Mouse (Mus musculus) lung, postnatal 0 days (tissue): ENCODE measurements around the gene Rpl31. TPM values are rescaled to one million over a fixed set of nuclear protein-coding genes. Genes with fewer than 3 reads are reported as not detected.

Experiments
- ATAC-seq: fragments of 200-750 bp; cut with Nextera tagmentation; 2 replicates; pipeline ENCODE4 v1.8.0; 2017; ENCODE audit warnings: moderate library complexity
- DNase-seq: peaks from one replicate; pipeline ENCODE4 v3.0.0-alpha.2; 2016; ENCODE audit warnings: low spot score
- H3K27ac ChIP-seq: fragments of 300-500 bp; sonication (generic); 2 replicates; pipeline ENCODE4 v1.5.1; 2014; ENCODE audit warnings: antibody characterized with exemption, mild to moderate bottlenecking, low read length, mixed read lengths
- H3K27me3 ChIP-seq: fragments of 300-500 bp; sonication (generic); replicated peaks from 2 replicates; pipeline ENCODE4 v1.6.1; 2014; ENCODE audit warnings: low read length, mixed read lengths; ENCODE audit not compliant: insufficient read depth
- H3K36me3 ChIP-seq: fragments of 300-500 bp; sonication (generic); 2 replicates; pipeline ENCODE4 v1.6.1; 2014; ENCODE audit warnings: low read length, mixed read lengths; ENCODE audit not compliant: insufficient read depth
- H3K4me1 ChIP-seq: fragments of 300-500 bp; sonication (generic); 2 replicates; pipeline ENCODE4 v1.6.1; 2014; ENCODE audit warnings: antibody characterized with exemption, low read depth, low read length, mixed read lengths; ENCODE audit not compliant: insufficient read depth
- H3K4me2 ChIP-seq: fragments of 300-500 bp; sonication (generic); replicated peaks from 2 replicates; pipeline ENCODE4 v1.6.1; 2014; ENCODE audit warnings: low read depth, mild to moderate bottlenecking, low read length, moderate library complexity, mixed read lengths
- H3K4me3 ChIP-seq: fragments of 300-500 bp; sonication (generic); 2 replicates; pipeline ENCODE4 v1.5.1; 2014; ENCODE audit warnings: low read depth, low read length
- H3K9ac ChIP-seq: fragments of 300-500 bp; sonication (generic); replicated peaks from 2 replicates; pipeline ENCODE4 v1.6.1; 2014; ENCODE audit warnings: low read depth, mild to moderate bottlenecking
- H3K9me3 ChIP-seq: fragments of 300-500 bp; sonication (generic); 2 replicates; pipeline ENCODE4 v1.6.1; 2016; ENCODE audit warnings: low read length, mixed read lengths
- CTCF ChIP-seq: IDR thresholded peaks from 2 replicates; pipeline ENCODE4 v1.5.1; 2016; ENCODE audit warnings: antibody characterized with exemption, mild to moderate bottlenecking
- EP300 ChIP-seq: IDR thresholded peaks from 2 replicates; pipeline ENCODE4 v1.6.1; 2016; ENCODE audit warnings: antibody characterized with exemption, mild to moderate bottlenecking, control low read depth
- WGBS: fragments of 180-500 bp; shearing (Covaris S2); extraction: QIAGEN DNeasy Blood & Tissue Kit; methylation state at CpG from one replicate; pipeline ENCODE4 v1.1.7; 2014; 5-methylcytosine and 5-hydroxymethylcytosine counted together
- polyA plus RNA-seq: library from polyadenylated mRNA; unstranded; fragments of >200 nt; fragmentation: Nextera tagmentation; extraction: Ambion mirVana; gene quantifications from 2 replicates; pipeline ENCODE4 v1.2.1, GENCODE M21; 2015

The Rpl31 gene
- polyA plus RNA-seq, 1 experiment from 2014 or later: 423 TPM

DNA sequence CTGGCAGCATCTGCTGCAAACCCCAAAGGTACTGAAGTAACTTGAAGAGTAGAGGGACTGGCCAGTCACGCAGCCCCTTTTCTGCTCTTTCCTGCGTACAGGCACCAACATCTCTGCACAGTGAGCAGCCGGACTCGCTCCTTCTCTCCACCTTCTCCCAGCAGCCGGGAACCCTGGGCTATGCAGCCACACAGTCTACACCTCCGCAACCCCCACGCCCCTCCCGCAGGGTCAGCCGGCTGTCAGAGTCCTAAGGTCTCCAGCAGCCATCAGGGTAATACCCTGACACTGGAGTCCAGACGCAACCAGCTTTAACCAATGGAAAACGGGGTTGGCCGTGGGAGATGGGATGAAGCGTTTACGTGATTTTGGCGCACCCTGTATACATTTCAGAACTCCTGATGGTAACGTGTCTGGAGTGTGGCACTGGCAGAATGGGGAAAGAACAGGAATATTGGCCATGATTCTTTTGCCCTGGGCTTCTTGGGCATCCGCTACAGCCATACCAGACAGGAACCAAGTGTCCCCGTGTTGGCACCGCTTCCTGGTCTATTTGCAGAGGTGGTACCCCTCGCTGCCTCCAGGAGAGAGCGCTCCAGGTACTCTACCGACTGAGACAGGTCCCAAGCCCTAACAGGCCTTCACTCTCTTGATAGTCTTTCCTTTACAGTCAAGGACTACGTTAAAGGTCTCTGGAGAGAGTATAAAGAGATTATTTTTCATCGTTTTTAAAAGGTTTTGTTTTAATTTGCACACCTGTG lies 5.7 kb upstream of the Rpl31 start:
- Histone ChIP-seq H3K27me3 (no peaks in the 10 kb centered on the region), H3K27ac (no peak overlapping the region), H3K4me2 (no peak overlapping the region), H3K4me3 (no peak overlapping the region), H3K9me3 (no peaks in the 10 kb centered on the region), H3K9ac (no peak overlapping the region), H3K36me3 (no peaks in the 10 kb centered on the region), H3K4me1 (peaks cover 1% of the 10 kb centered on the region; the same call in 1 of the 2 replicates)
- DNase-seq (no peak), ATAC-seq (peak; percentile 38; the same call in 1 of the 2 replicates)
- TF ChIP-seq CTCF (peak; percentile 29), EP300 (no peak)
- 29% methylated on average over 24 of the region's 24 CpGs for WGBS

DNA sequence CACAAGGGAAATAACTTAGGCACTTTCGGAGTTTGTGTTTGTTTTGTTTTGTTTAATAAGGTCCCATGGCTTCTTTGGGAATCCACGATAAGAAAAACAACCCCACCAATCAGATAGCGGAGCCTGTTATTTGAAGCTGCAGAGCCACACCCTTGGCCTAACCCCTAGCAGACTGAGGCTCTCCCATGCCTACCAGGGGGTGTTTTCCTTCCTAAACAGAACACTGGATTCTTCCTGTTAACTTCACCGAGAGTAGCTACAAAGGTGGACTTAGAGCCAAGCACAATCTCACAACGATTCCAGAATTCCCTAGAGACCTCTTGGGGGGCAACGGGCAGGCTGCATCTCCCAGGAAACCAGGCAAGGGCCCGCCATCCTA lies 5.1 kb upstream of the Rpl31 start:
- TF ChIP-seq CTCF (no peak), EP300 (no peak)
- H3K4me1 ChIP-seq: peaks cover 5% of the 10 kb centered on the region; the same call in 1 of the 2 replicates
- H3K27ac ChIP-seq: no peak overlapping the region
- H3K4me3 ChIP-seq: no peak overlapping the region
- H3K4me2 ChIP-seq: no peak overlapping the region
- no peaks in the 10 kb centered on the region for H3K27me3 ChIP-seq
- H3K9ac ChIP-seq: no peak overlapping the region
- no peak for ATAC-seq
- H3K36me3 ChIP-seq: no peaks in the 10 kb centered on the region
- H3K9me3 ChIP-seq: no peaks in the 10 kb centered on the region
- DNase-seq: no peak
- 41% methylated on average over 7 of the region's 7 CpGs for WGBS

DNA sequence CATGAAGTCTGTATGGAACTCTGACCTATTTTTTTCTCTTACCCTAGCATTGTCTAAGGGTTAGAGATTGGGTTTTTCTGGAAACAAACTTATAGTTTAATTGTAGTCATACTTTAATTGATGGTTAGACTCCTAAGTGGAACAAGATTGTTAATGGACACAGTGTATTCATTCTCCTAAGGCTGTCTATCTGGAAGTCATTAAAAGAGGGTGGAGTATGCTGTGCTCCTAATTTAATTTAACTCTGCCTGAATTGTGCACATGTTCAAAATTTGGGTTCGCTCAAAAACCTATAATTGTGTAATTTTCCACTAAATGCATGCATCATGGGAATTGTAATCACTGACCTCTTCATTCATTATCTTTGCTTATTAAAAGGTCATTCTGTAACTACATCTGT lies 2.1 kb upstream of the Rpl31 start:
- 98% methylated on average over 1 of the region's 1 CpGs for WGBS
- Histone ChIP-seq H3K4me2 (no peak overlapping the region), H3K36me3 (peaks cover 8% of the 10 kb centered on the region; the same call in 1 of the 2 replicates), H3K27me3 (no peaks in the 10 kb centered on the region), H3K9me3 (no peaks in the 10 kb centered on the region), H3K4me3 (no peak overlapping the region), H3K27ac (no peak overlapping the region), H3K9ac (no peak overlapping the region), H3K4me1 (peaks cover 11% of the 10 kb centered on the region)
- TF ChIP-seq EP300: no peak
- TF ChIP-seq CTCF: no peak
- DNase-seq (no peak), ATAC-seq (no peak)

DNA sequence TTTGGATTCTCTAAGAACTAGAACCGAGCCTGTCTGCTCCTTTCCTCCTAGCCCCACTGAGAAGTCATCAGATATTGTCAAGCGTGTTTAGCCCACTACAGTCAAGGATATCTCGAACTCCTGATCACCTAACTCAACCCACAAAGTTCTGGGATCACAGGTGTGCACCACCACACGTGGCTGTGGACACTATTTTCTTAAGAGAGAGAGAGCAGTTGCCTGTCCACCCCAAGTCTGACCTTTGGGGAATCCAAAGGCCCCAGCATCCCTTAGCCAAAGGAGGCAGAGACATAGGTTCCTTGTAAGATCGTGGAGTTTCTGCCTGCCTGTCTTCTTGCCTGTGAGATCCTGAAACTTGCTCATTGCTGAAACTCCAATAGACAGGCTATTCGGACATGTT lies 597 bp upstream of the Rpl31 start:
- TF ChIP-seq CTCF (no peak), EP300 (no peak)
- 26% methylated on average over 6 of the region's 6 CpGs for WGBS

DNA sequence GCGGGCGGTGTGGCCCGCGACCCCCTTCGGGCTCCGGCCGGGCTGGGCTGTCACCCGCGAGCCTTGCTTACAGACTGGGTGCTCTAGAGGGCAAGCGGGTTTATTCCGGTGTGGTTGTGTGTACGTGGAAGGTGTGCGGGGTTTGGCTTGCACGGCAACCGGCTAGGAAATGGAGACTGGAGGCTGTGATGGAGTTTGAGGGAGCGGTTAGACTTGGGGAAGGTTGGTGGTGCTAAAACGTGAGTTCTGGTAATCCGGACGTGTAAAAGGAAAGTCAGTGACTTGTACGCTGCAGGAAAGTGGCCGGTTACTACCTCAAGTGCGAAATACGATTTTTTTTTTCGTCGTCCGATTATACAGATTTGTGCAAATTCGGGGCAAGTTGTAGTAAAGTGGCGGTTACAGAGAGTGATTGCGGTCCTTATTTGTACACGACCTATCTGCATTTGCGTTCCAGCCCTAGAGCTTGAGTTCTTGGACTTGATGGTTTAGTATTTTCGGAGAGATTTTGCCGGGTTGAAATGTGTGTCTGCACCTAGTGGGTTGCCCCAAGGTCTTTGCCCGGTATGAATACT lies 712 bp downstream of the Rpl31 start:
- peak; percentile 49 for DNase-seq
- H3K4me3 ChIP-seq: peak overlapping the region; percentile 81
- no peaks in the 10 kb centered on the region for H3K27me3 ChIP-seq
- ATAC-seq: peak; percentile 27
- H3K4me1 ChIP-seq: peaks cover 11% of the 10 kb centered on the region
- H3K27ac ChIP-seq: peak overlapping the region; percentile 89
- H3K36me3 ChIP-seq: peaks cover 33% of the 10 kb centered on the region
- H3K9me3 ChIP-seq: no peaks in the 10 kb centered on the region
- H3K9ac ChIP-seq: peak overlapping the region; percentile 94
- TF ChIP-seq EP300 (no peak), CTCF (no peak)
- WGBS: under 1% methylated on average over 34 of the region's 34 CpGs
- H3K4me2 ChIP-seq: peak overlapping the region; percentile 67

More for the DNA sequence above, 597 bp upstream of the Rpl31 start:
- Histone ChIP-seq H3K27me3 (no peaks in the 10 kb centered on the region), H3K4me3 (peak overlapping the region; percentile 81), H3K4me2 (peak overlapping the region; percentile 67), H3K9me3 (no peaks in the 10 kb centered on the region), H3K36me3 (peaks cover 23% of the 10 kb centered on the region), H3K27ac (peak overlapping the region; percentile 75), H3K4me1 (peaks cover 11% of the 10 kb centered on the region), H3K9ac (peak overlapping the region; percentile 94)
- peak; percentile 27 for DNase-seq
- ATAC-seq: 0 out of 2 replicates have a peak, but pooled peaks have one; percentile 3

DNA sequence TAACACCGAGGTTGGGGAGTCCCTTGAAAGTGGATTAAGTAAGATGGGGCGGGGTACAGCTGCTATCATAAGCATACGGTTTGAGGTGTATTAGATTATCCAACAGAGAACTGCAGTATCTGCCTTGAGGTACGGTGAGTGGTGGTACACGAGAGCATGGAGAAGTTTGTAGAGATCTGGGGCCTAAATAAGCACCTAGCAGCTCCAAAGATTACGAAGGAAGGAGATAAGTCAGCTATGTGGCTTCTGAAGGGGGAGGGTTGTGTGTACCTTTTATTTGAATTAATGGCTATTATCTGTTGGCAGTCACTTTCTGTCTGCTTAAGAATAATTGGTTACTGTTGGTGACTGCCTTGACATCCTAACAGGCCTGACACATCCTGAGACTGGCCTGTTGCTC lies 2.8 kb downstream of the Rpl31 start:
- no peak for DNase-seq
- Histone ChIP-seq H3K9ac (no peak overlapping the region), H3K9me3 (no peaks in the 10 kb centered on the region), H3K4me1 (peaks cover 11% of the 10 kb centered on the region), H3K36me3 (peaks cover 35% of the 10 kb centered on the region), H3K27ac (no peak overlapping the region), H3K4me2 (no peak overlapping the region), H3K27me3 (no peaks in the 10 kb centered on the region), H3K4me3 (no peak overlapping the region)
- TF ChIP-seq EP300 (no peak), CTCF (no peak)
- ATAC-seq: no peak
- 78% methylated on average over 6 of the region's 6 CpGs for WGBS
